Mouse (Mus musculus) forebrain, embryonic 14.5 days (tissue): Measurements from ENCODE around the gene Pdgfb. TPM values are rescaled to one million over a fixed set of nuclear protein-coding genes. Genes with fewer than 3 reads are reported as not detected.

Experiments used
- ATAC-seq: fragments of 200-750 bp; cut with Nextera tagmentation; 2 replicates; pipeline ENCODE4 v1.8.0; 2017; ENCODE audit warnings: mild to moderate bottlenecking, moderate library complexity
- DNase-seq: peaks from one replicate; pipeline ENCODE4 v3.0.0-alpha.2; 2015; ENCODE audit warnings: low spot score
- H3K27ac ChIP-seq: fragments of 300-500 bp; sonication (generic); 2 replicates; pipeline ENCODE4 v1.5.1; 2014; ENCODE audit warnings: low read depth, mild to moderate bottlenecking, control low read depth, low read length, moderate library complexity
- H3K27me3 ChIP-seq: fragments of 300-500 bp; sonication (generic); replicated peaks from 2 replicates; pipeline ENCODE4 v1.6.1; 2014; ENCODE audit warnings: low read length, control low read depth, mixed read lengths; ENCODE audit not compliant: control insufficient read depth, insufficient read depth
- H3K36me3 ChIP-seq: fragments of 300-500 bp; sonication (generic); 2 replicates; pipeline ENCODE4 v1.6.1; 2014; ENCODE audit warnings: low read length, control low read depth; ENCODE audit not compliant: control insufficient read depth, insufficient read depth
- H3K4me1 ChIP-seq: fragments of 300-500 bp; sonication (generic); 2 replicates; pipeline ENCODE4 v1.6.1; 2014; ENCODE audit warnings: antibody characterized with exemption, low read length, control low read depth; ENCODE audit not compliant: control insufficient read depth, insufficient read depth
- H3K4me2 ChIP-seq: fragments of 300-500 bp; sonication (generic); 2 replicates; pipeline ENCODE4 v1.6.1; 2014; ENCODE audit warnings: mild to moderate bottlenecking, control low read depth, low read length
- H3K4me3 ChIP-seq: fragments of 300-500 bp; sonication (generic); 2 replicates; pipeline ENCODE4 v1.5.1; 2014; ENCODE audit warnings: low read depth, low read length, control low read depth
- H3K9ac ChIP-seq: fragments of 300-500 bp; sonication (generic); 2 replicates; pipeline ENCODE4 v1.6.1; 2014; ENCODE audit warnings: mild to moderate bottlenecking, low read length, control low read depth, moderate library complexity
- H3K9me3 ChIP-seq: fragments of 300-500 bp; sonication (generic); replicated peaks from 2 replicates; pipeline ENCODE4 v1.6.1; 2016; ENCODE audit warnings: low read length, control low read depth, mixed read lengths; ENCODE audit not compliant: control insufficient read depth
- WGBS: fragments of 180-500 bp; shearing (Covaris S2); extraction: QIAGEN DNeasy Blood & Tissue Kit; methylation state at CpG from one replicate; pipeline ENCODE4 v1.1.7; 2014; 5-methylcytosine and 5-hydroxymethylcytosine counted together
- polyA plus RNA-seq: library from polyadenylated mRNA; unstranded; fragments of >200 nt; fragmentation: Nextera tagmentation; extraction: Ambion mirVana; gene quantifications from 2 replicates; pipeline ENCODE4 v1.2.1, GENCODE M21; 2014

The Pdgfb gene
- polyA plus RNA-seq, 1 experiment from 2014 or later, result 2.7 TPM

- no peak overlapping the region for H3K4me3 ChIP-seq
- H3K27me3 ChIP-seq, result no peaks in the 10 kb centered on the region
- H3K4me2 ChIP-seq, result no peak overlapping the region
- no peaks in the 10 kb centered on the region for H3K4me1 ChIP-seq
- DNase-seq (no peak), ATAC-seq (no peak)
- no peak overlapping the region for H3K9ac ChIP-seq
- H3K27ac ChIP-seq, result no peak overlapping the region
- H3K9me3 ChIP-seq, result no peaks in the 10 kb centered on the region
- WGBS, result 88% methylated on average over 4 of the region's 4 CpGs
- H3K36me3 ChIP-seq, result no peaks in the 10 kb centered on the region
Observed at GRCm38 (mm10) chr15:79994566-79994965, 20.2 kb downstream of the Pdgfb start.

GRCm38 (mm10) chr15:79986182-79986581, 28.6 kb downstream of the Pdgfb start:
- no peak for DNase-seq
- H3K9ac ChIP-seq, result no peak overlapping the region
- no peak overlapping the region for H3K27ac ChIP-seq
- ATAC-seq, result no peak
- no peaks in the 10 kb centered on the region for H3K9me3 ChIP-seq
- H3K36me3 ChIP-seq, result no peaks in the 10 kb centered on the region
- H3K27me3 ChIP-seq, result no peaks in the 10 kb centered on the region
- 79% methylated on average over 8 of the region's 8 CpGs for WGBS
- no peaks in the 10 kb centered on the region for H3K4me1 ChIP-seq
- H3K4me3 ChIP-seq, result no peak overlapping the region
- no peak overlapping the region for H3K4me2 ChIP-seq

- WGBS, result 75% methylated on average over 11 of the region's 11 CpGs
Observed at GRCm38 (mm10) chr15:79985471-79985870, 29.3 kb downstream of the Pdgfb start.

GRCm38 (mm10) chr15:79984152-79984551, 30.6 kb downstream of the Pdgfb start:
- Histone ChIP-seq H3K27ac (no peak overlapping the region), H3K4me3 (no peak overlapping the region), H3K36me3 (no peaks in the 10 kb centered on the region), H3K27me3 (no peaks in the 10 kb centered on the region), H3K4me1 (no peaks in the 10 kb centered on the region), H3K4me2 (no peak overlapping the region), H3K9me3 (no peaks in the 10 kb centered on the region), H3K9ac (no peak overlapping the region)
- DNase-seq, result no peak
- 66% methylated on average over 7 of the region's 7 CpGs for WGBS
- ATAC-seq, result no peak

More at GRCm38 (mm10) chr15:79985471-79985870, 29.3 kb downstream of the Pdgfb start:
- Histone ChIP-seq H3K4me1 (no peaks in the 10 kb centered on the region), H3K9ac (no peak overlapping the region), H3K4me3 (no peak overlapping the region), H3K36me3 (no peaks in the 10 kb centered on the region), H3K9me3 (no peaks in the 10 kb centered on the region), H3K27ac (no peak overlapping the region), H3K4me2 (no peak overlapping the region), H3K27me3 (no peaks in the 10 kb centered on the region)
- DNase-seq (no peak), ATAC-seq (no peak)

- H3K36me3 ChIP-seq, result no peaks in the 10 kb centered on the region
- no peak overlapping the region for H3K4me3 ChIP-seq
- no peaks in the 10 kb centered on the region for H3K9me3 ChIP-seq
- ATAC-seq (no peak), DNase-seq (no peak)
- no peak overlapping the region for H3K4me2 ChIP-seq
- H3K9ac ChIP-seq, result no peak overlapping the region
- no peaks in the 10 kb centered on the region for H3K27me3 ChIP-seq
- H3K27ac ChIP-seq, result no peak overlapping the region
- WGBS, result 91% methylated on average over 11 of the region's 11 CpGs
- H3K4me1 ChIP-seq, result no peaks in the 10 kb centered on the region
Observed at GRCm38 (mm10) chr15:79980716-79981115, 34.1 kb downstream of the Pdgfb start.

GRCm38 (mm10) chr15:79972186-79972585, 42.6 kb downstream of the Pdgfb start:
- H3K9me3 ChIP-seq, result no peaks in the 10 kb centered on the region
- no peak overlapping the region for H3K4me3 ChIP-seq
- no peak overlapping the region for H3K4me2 ChIP-seq
- DNase-seq, result no peak
- no peak overlapping the region for H3K9ac ChIP-seq
- no peak overlapping the region for H3K27ac ChIP-seq
- H3K4me1 ChIP-seq, result no peaks in the 10 kb centered on the region
- ATAC-seq, result no peak
- no peaks in the 10 kb centered on the region for H3K36me3 ChIP-seq
- 96% methylated on average over 11 of the region's 11 CpGs for WGBS
- H3K27me3 ChIP-seq, result no peaks in the 10 kb centered on the region

- Histone ChIP-seq H3K9me3 (no peaks in the 10 kb centered on the region), H3K4me3 (no peak within 1 kb of the TSS), H3K27ac (no peak within 1 kb of the TSS), H3K27me3 (no peaks in the 10 kb centered on the region), H3K36me3 (no peaks in the 10 kb centered on the region), H3K4me1 (no peaks in the 10 kb centered on the region), H3K9ac (no peak within 1 kb of the TSS), H3K4me2 (no peak within 1 kb of the TSS)
- ATAC-seq (no peak), DNase-seq (no peak)
- 93% methylated on average over 11 of the region's 11 CpGs for WGBS
Observed at GRCm38 (mm10) chr15:79970940-79971339, 43.8 kb downstream of the Pdgfb start, which contains the start of gene Cbx7. Cbx7 (minus strand) TSS chr15:79971119.

GRCm38 (mm10) chr15:79970491-79970890, 44.3 kb downstream of the Pdgfb start:
- no peak overlapping the region for H3K27ac ChIP-seq
- H3K4me1 ChIP-seq, result no peaks in the 10 kb centered on the region
- H3K4me2 ChIP-seq, result no peak overlapping the region
- H3K4me3 ChIP-seq, result no peak overlapping the region
- DNase-seq (no peak), ATAC-seq (no peak)
- H3K36me3 ChIP-seq, result no peaks in the 10 kb centered on the region
- WGBS, result 95% methylated on average over 18 of the region's 18 CpGs
- H3K9me3 ChIP-seq, result no peaks in the 10 kb centered on the region
- H3K9ac ChIP-seq, result no peak overlapping the region
- no peaks in the 10 kb centered on the region for H3K27me3 ChIP-seq

- H3K27ac ChIP-seq, result no peak overlapping the region
- no peaks in the 10 kb centered on the region for H3K9me3 ChIP-seq
- no peaks in the 10 kb centered on the region for H3K4me1 ChIP-seq
- no peaks in the 10 kb centered on the region for H3K36me3 ChIP-seq
- no peaks in the 10 kb centered on the region for H3K27me3 ChIP-seq
- H3K4me3 ChIP-seq, result no peak overlapping the region
- DNase-seq (no peak), ATAC-seq (no peak)
- no peak overlapping the region for H3K4me2 ChIP-seq
- H3K9ac ChIP-seq, result no peak overlapping the region
- WGBS, result 85% methylated on average over 6 of the region's 6 CpGs
Observed at GRCm38 (mm10) chr15:79967346-79967745, 47.4 kb downstream of the Pdgfb start.
